Mouse (Mus musculus): ENCODE data around the gene Arhgef16. TPM values are rescaled to one million over a fixed set of nuclear protein-coding genes. Genes with fewer than 3 reads are reported as not detected.

The Arhgef16 gene
- total and polyA plus RNA-seq, 2 experiments from 2014 or later, result 2.7 to 8.1 TPM

GRCm38 (mm10) chr4:154231380-154231779, 70.1 kb downstream of the Arhgef16 start:
- Histone ChIP-seq H3K4me3 (ENCODE audit: low read depth, low read length) (no peak overlapping the region), H3K27me3 (ENCODE audit: insufficient read depth, low read length) (no peaks in the 10 kb centered on the region), H3K9me3 (ENCODE audit: low read length) (no peaks in the 10 kb centered on the region), H3K36me3 (ENCODE audit: insufficient read depth, low read length) (no peaks in the 10 kb centered on the region), H3K4me1 (ENCODE audit: insufficient read depth, low read length) (no peaks in the 10 kb centered on the region; the same call in 1 of the 2 replicates), H3K4me2 (ENCODE audit: low read depth, low read length, poor library complexity, severe bottlenecking) (no peak overlapping the region), H3K9ac (replicated peaks; ENCODE audit: low read length, poor library complexity, severe bottlenecking) (no peak overlapping the region), H3K27ac (ENCODE audit: low read depth, low read length) (no peak overlapping the region)
- no peak for ATAC-seq (ENCODE audit: low FRiP score)
- no peak for DNase-seq (ENCODE audit: low spot score)
- WGBS, result 84% methylated on average over 7 of the region's 7 CpGs
- TF ChIP-seq CTCF (IDR thresholded peaks at IDR 0.05), result no peak

- DNase-seq (ENCODE audit: low spot score), result no peak
- Histone ChIP-seq H3K9ac (replicated peaks; ENCODE audit: low read length, poor library complexity, severe bottlenecking) (no peak overlapping the region), H3K27me3 (ENCODE audit: insufficient read depth, low read length) (no peaks in the 10 kb centered on the region), H3K36me3 (ENCODE audit: insufficient read depth, low read length) (no peaks in the 10 kb centered on the region), H3K9me3 (ENCODE audit: low read length) (no peaks in the 10 kb centered on the region), H3K4me2 (ENCODE audit: low read depth, low read length, poor library complexity, severe bottlenecking) (no peak overlapping the region), H3K27ac (ENCODE audit: low read depth, low read length) (no peak overlapping the region), H3K4me3 (ENCODE audit: low read depth, low read length) (no peak overlapping the region), H3K4me1 (ENCODE audit: insufficient read depth, low read length) (no peaks in the 10 kb centered on the region; the same call in 1 of the 2 replicates)
- WGBS, result 92% methylated on average over 9 of the region's 9 CpGs
- TF ChIP-seq CTCF (IDR thresholded peaks at IDR 0.05), result no peak
- ATAC-seq (ENCODE audit: low FRiP score), result no peak
Measured at GRCm38 (mm10) chr4:154229569-154229968, 71.9 kb downstream of the Arhgef16 start.

Other genes with a start within 250 kb of the Arhgef16 start
- 0.49 and 1.2 TPM in 2 replicates for gene Trp73, start 161.5 kb downstream of the Arhgef16 start, total RNA-seq (2014; rRNA removed)
- gene Trp73, start 161.5 kb downstream of the Arhgef16 start, polyA plus RNA-seq (2015; fragmentation: Nextera tagmentation; extraction: Ambion mirVana), result 0.28 and 0.52 TPM in 2 replicates
- 37.6 and 46.8 TPM in 2 replicates for gene Wrap73, start 159.3 kb downstream of the Arhgef16 start, total RNA-seq (2014; rRNA removed)
- 34.7 and 36.3 TPM in 2 replicates for gene Wrap73, start 159.3 kb downstream of the Arhgef16 start, polyA plus RNA-seq (2015; fragmentation: Nextera tagmentation; extraction: Ambion mirVana)
- gene Tprgl, start 141.0 kb downstream of the Arhgef16 start, total RNA-seq (2014; rRNA removed), result 210 and 241 TPM in 2 replicates
- gene Tprgl, start 141.0 kb downstream of the Arhgef16 start, polyA plus RNA-seq (2015; fragmentation: Nextera tagmentation; extraction: Ambion mirVana), result 227 and 250 TPM in 2 replicates
- 39.4 and 68.0 TPM in 2 replicates for gene Megf6, start 130.9 kb downstream of the Arhgef16 start, total RNA-seq (2014; rRNA removed)
- 12.1 and 15.4 TPM in 2 replicates for gene Megf6, start 130.9 kb downstream of the Arhgef16 start, polyA plus RNA-seq (2015; fragmentation: Nextera tagmentation; extraction: Ambion mirVana)
- not detected in 2 replicates for gene B230104I21Rik, start 34.5 kb upstream of the Arhgef16 start, total RNA-seq (2014; rRNA removed)
- gene B230104I21Rik, start 34.5 kb upstream of the Arhgef16 start, polyA plus RNA-seq (2015; fragmentation: Nextera tagmentation; extraction: Ambion mirVana), result 0.19 TPM in 1 of 2 replicates, not detected in the other

Measured in midbrain, postnatal 0 days (tissue).